Mouse (Mus musculus) intestine, postnatal 0 days (tissue): ENCODE measurements around the gene Fam229a. TPM values are rescaled to one million over a fixed set of nuclear protein-coding genes. Genes with fewer than 3 reads are reported as not detected.
"Not testable (repeated sequence)": the region's sequence is repeated elsewhere in the genome, so short reads cannot be mapped to it uniquely, and the experiment has no call there.

Experiments
- ATAC-seq: fragments of 200-750 bp; cut with Nextera tagmentation; 2 replicates; pipeline ENCODE4 v1.8.0; 2017; ENCODE audit warnings: mild to moderate bottlenecking, moderate TSS enrichment, moderate library complexity
- H3K27ac ChIP-seq: fragments of 300-500 bp; sonication (generic); 2 replicates; pipeline ENCODE4 v1.5.1; 2014; ENCODE audit warnings: mild to moderate bottlenecking, low read depth, low read length, moderate library complexity
- H3K27me3 ChIP-seq: fragments of 300-500 bp; sonication (generic); replicated peaks from 2 replicates; pipeline ENCODE4 v1.6.1; 2014; ENCODE audit warnings: low read length, mixed read lengths; ENCODE audit not compliant: control insufficient read depth, insufficient read depth
- H3K36me3 ChIP-seq: fragments of 300-500 bp; sonication (generic); 2 replicates; pipeline ENCODE4 v1.6.1; 2014; ENCODE audit warnings: mild to moderate bottlenecking, moderate library complexity; ENCODE audit not compliant: control insufficient read depth, insufficient read depth
- H3K4me1 ChIP-seq: fragments of 300-500 bp; sonication (generic); replicated peaks from 2 replicates; pipeline ENCODE4 v1.6.1; 2014; ENCODE audit warnings: antibody characterized with exemption, low read length, mixed read lengths; ENCODE audit not compliant: control insufficient read depth, insufficient read depth
- H3K4me2 ChIP-seq: fragments of 300-500 bp; sonication (generic); replicated peaks from 2 replicates; pipeline ENCODE4 v1.6.1; 2014; ENCODE audit warnings: low read depth, mild to moderate bottlenecking, moderate library complexity
- H3K4me3 ChIP-seq: fragments of 300-500 bp; sonication (generic); 2 replicates; pipeline ENCODE4 v1.5.1; 2014; ENCODE audit warnings: low read depth, low read length
- H3K9ac ChIP-seq: fragments of 300-500 bp; sonication (generic); 2 replicates; pipeline ENCODE4 v1.6.1; 2014; ENCODE audit warnings: mild to moderate bottlenecking, low read depth, low read length
- H3K9me3 ChIP-seq: fragments of 300-500 bp; sonication (generic); 2 replicates; pipeline ENCODE4 v1.6.1; 2016; ENCODE audit warnings: mixed run types; ENCODE audit not compliant: control insufficient read depth
- CTCF ChIP-seq: sonication (generic); IDR thresholded peaks from 2 replicates; pipeline ENCODE4 v1.5.1; 2016; ENCODE audit warnings: low read depth, mild to moderate bottlenecking, control low read depth, antibody characterized with exemption, moderate library complexity
- WGBS: fragments of 180-500 bp; shearing (Covaris S2); extraction: QIAGEN DNeasy Blood & Tissue Kit; methylation state at CpG from one replicate; pipeline ENCODE4 v1.1.7; 2014; 5-methylcytosine and 5-hydroxymethylcytosine counted together
- polyA plus RNA-seq: library from polyadenylated mRNA; unstranded; fragments of >200 nt; fragmentation: Nextera tagmentation; extraction: Ambion mirVana; gene quantifications from 2 replicates; pipeline ENCODE4 v1.2.1, GENCODE M21; 2015

Fam229a gene
- polyA plus RNA-seq, 1 experiment from 2014 or later: 0.22 TPM

DNA sequence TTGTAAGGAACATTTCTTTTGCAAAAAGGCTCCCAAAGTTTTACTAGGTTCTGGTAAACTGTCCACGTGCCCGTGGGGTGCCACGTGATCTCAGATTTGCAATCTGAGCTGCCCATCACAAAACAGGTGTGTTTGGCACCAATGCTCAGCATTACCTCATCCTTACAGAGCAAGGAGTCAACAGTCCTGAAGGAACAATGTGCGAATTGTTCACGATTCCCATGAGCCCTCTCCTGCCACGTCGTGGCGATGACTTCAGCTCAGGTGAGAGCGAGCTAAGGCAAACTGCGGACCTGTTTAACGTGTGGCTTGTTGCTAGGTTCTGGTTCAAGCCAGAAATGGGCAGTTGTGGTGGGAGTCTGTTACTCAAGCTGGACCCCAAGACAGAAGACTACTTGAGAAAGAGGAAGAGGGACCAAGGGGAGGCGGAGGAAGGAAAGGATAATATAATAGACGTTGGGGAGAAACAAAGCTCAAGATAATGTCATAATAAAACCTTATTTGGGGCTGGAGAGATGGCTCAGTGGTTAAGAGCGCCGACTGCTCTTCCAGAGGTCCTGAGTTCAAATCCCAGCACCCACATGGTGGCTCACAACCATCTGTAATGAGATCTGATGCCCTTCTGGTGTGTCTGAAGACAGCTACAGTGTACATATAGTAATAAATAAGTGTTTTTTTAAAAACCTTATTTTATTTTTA is 39.4 kb upstream of the Fam229a start:
- peak; percentile 43; the same call in 1 of the 2 replicates for ATAC-seq
- H3K27ac ChIP-seq: no peak overlapping the region
- WGBS: 75% methylated on average over 15 of the region's 15 CpGs
- H3K9ac ChIP-seq: no peak overlapping the region
- H3K4me3 ChIP-seq: no peak overlapping the region
- H3K9me3 ChIP-seq: no peaks in the 10 kb centered on the region
- H3K36me3 ChIP-seq: no peaks in the 10 kb centered on the region
- H3K27me3 ChIP-seq: no peaks in the 10 kb centered on the region
- H3K4me2 ChIP-seq: no peak overlapping the region
- H3K4me1 ChIP-seq: no peaks in the 10 kb centered on the region
- no peak for TF ChIP-seq CTCF

DNA sequence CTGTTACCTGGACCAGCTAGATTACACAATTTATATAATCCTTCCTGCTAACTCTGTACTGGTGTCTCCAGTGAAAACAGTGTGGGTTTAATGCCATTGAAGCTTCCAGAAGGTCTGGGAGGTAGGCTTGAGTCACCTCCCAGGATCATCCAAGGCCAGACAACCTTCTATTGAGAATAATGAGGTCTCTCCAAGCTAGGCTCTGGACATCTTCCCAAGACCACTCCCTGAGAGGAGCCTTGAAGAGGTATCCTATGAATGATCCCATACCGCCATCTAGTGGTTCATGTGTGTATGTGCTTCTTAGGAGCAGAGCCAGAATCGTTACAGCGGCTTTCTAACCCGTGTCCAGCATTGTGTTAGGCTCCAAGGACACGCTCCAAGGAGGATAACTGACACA is 35.7 kb upstream of the Fam229a start:
- no peak overlapping the region for H3K4me3 ChIP-seq
- no peaks in the 10 kb centered on the region for H3K4me1 ChIP-seq
- no peak overlapping the region for H3K4me2 ChIP-seq
- no peaks in the 10 kb centered on the region for H3K36me3 ChIP-seq
- no peaks in the 10 kb centered on the region for H3K27me3 ChIP-seq
- 3% methylated on average over 5 of the region's 5 CpGs for WGBS
- TF ChIP-seq CTCF: peak; percentile 98
- ATAC-seq: peak; percentile 48
- H3K27ac ChIP-seq: no peak overlapping the region
- H3K9me3 ChIP-seq: no peaks in the 10 kb centered on the region
- H3K9ac ChIP-seq: no peak overlapping the region

DNA sequence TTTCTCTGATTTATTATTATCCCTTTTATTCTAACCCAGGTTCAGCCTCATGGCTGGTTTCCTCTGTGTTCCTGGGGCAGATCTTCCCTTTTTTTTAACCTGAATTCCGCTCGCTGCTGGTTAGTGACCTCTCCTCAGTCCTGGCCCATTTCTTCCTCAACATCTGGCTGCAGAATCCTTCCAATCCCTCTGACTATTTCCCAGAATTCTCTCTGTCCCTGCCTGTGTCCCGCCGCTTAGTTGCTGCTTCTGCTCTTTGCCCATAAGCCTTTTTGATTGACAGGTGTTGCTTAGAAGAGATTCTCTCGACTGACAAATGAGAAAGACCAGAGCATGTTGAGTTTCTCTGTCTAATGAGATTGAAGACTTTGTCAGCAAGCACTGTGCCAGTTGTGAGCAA is 34.9 kb upstream of the Fam229a start:
- no peak for ATAC-seq
- 51% methylated on average over 5 of the region's 5 CpGs for WGBS
- TF ChIP-seq CTCF: no peak

DNA sequence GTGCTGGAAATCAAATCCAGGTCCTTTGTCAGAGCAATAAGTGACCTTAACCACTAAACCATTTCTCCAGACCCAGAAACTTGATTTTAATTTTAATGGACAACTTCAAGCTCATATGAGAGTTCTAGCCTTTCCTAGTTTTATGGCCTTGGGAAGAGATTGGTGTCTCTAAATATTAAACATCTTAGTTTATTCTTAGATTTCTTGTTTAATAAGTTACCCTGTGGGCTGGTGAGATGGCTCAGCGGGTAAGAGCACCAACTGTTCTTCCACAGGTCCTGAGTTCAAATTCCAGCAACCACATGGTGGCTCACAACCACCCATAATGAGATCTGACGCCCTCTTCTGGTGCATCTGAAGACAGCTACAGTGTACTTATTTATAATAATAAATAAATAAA is 33.7 kb upstream of the Fam229a start:
- not testable (repeated sequence) for H3K4me3 ChIP-seq, H3K27me3 ChIP-seq, H3K27ac ChIP-seq, H3K9me3 ChIP-seq, H3K4me1 ChIP-seq, H3K9ac ChIP-seq, H3K4me2 ChIP-seq, ATAC-seq, H3K36me3 ChIP-seq
- WGBS: 75% methylated on average over 2 of the region's 2 CpGs

More for the DNA sequence above, 34.9 kb upstream of the Fam229a start:
- no peaks in the 10 kb centered on the region for H3K9me3 ChIP-seq
- H3K9ac ChIP-seq: no peak overlapping the region
- no peaks in the 10 kb centered on the region for H3K27me3 ChIP-seq
- H3K4me1 ChIP-seq: 0 out of 2 replicates have a peak, but pooled peaks cover 3% of the 10 kb centered on the region
- no peak overlapping the region for H3K4me2 ChIP-seq
- no peaks in the 10 kb centered on the region for H3K36me3 ChIP-seq
- H3K4me3 ChIP-seq: no peak overlapping the region
- no peak overlapping the region for H3K27ac ChIP-seq

DNA sequence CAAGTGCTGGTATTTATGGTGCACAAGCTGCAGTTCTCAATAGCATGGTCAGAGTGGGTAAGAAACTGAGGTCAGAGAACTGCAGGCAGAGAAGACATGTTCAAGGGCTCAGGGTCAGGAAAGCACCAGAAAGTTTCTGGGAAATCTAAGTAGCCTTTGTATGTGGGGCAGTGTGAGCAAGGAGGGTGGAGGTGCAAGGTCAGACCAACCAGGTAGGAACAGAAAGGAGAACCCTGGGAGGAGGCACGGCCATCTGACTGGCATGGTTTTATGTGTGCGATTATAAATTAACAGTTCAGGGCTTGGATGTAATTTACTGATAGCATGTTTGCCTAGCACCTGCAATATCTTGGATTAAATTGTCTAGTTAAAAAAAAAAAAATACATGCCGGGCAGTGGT is 31.3 kb upstream of the Fam229a start:
- Histone ChIP-seq H3K4me3 (no peak overlapping the region), H3K4me2 (no peak overlapping the region), H3K27me3 (no peaks in the 10 kb centered on the region), H3K27ac (no peak overlapping the region), H3K4me1 (0 out of 2 replicates have a peak, but pooled peaks cover 3% of the 10 kb centered on the region), H3K9me3 (no peaks in the 10 kb centered on the region), H3K36me3 (peaks cover 12% of the 10 kb centered on the region; the same call in 1 of the 2 replicates), H3K9ac (no peak overlapping the region)
- 59% methylated on average over 3 of the region's 3 CpGs for WGBS
- no peak for ATAC-seq
- TF ChIP-seq CTCF: no peak

DNA sequence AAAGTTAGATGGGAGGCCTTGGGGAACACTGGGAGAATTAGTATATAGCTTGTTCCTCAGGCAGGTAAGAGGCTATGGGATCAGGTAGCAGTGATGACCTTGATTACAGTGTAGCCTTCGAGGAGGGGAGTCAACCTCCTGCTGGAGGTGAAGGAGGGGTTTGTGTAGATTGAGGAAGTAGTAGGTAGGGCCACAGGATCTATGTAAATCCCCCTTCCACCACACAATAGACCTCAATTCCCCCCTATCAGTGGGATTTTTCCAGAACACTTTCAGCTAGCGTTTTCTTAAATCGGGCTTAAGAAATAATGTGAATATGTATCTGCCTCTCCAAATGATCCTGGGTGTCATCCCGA is 30.2 kb upstream of the Fam229a start:
- 2% methylated on average over 4 of the region's 4 CpGs for WGBS
- Histone ChIP-seq H3K4me2 (peak overlapping the region; percentile 68), H3K27me3 (no peaks in the 10 kb centered on the region), H3K9ac (peak overlapping the region; percentile 32), H3K4me3 (peak overlapping the region; percentile 32), H3K4me1 (0 out of 2 replicates have a peak, but pooled peaks cover 3% of the 10 kb centered on the region), H3K9me3 (no peaks in the 10 kb centered on the region), H3K36me3 (peaks cover 22% of the 10 kb centered on the region), H3K27ac (peak overlapping the region; percentile 74)
- TF ChIP-seq CTCF: no peak
- ATAC-seq: no peak
